Mouse (Mus musculus): ENCODE measurements around the gene Rac2.
A peak's percentile ranks its signal among the peaks of the same experiment; 100 is the strongest.

Gene Rac2

DNA sequence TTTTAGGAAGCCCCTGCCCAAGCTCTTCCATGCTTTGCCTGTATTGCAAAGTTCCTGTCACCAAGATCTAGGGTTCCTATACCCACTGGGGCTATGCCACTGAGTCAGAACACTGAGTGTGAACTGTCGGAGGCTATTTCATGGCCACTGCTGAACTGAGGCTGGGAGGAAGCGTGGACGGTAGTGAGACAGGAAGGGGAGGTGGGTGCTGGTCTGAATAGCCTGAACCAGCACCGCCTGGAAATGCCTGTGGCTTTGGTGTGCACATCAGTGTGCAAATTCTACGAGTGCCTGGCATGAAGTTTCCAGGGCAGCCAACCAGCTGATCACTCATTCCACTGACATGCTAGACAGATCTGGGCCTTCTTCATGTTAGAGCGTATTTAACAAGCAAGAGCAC, 50.7 kb downstream of the Rac2 start:
- no peak for DNase-seq (ENCODE audit: low spot score)

DNA sequence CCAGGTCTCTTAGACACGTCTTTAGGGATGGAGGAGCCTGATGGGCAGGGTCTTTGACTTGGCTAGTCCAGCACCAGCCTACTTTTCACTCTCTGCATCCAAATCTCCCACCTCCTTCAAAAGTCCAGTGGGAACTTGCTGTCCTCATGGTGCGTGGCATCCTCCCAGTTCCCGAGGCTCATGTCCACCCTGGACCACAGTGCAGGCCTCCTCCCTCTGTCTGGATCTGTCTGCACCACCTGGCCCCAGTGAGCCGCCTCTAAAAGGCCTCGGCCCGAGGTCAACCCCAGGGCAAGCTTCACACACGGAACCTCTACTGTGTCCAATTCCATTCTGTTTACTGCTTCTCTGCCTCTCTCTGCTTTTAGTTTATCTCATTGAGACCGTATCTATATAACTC, 51.3 kb downstream of the Rac2 start:
- no peak for DNase-seq (ENCODE audit: low spot score)

DNA sequence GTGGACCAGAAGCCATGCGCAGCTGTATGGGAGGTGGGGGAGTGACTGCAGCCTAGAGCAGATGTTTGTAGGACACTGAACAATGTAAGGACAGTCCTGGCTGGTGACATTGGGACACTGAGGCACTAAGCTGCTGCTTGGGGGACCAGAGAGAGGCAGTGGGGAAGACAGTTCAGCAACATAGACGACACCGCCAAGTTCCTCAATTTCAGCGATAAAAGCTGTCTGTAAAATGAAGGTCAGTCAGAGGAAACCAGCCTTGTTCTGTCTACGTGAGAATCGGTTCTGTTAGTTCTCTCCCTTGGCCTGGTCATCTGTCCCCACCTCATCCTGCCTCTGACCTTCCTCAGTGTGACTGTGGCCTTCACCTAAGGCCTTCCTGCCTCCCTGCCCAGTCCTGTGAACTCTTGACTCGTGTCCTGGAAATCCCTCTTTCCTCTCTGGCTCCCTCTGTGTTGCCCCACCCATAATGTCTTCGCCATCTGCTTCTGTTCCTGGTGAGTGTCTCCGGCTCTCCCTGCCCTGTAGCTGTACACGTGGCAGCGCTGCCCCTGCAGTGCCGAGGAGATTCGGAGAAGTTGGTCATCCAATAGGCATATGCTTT, 52.4 kb downstream of the Rac2 start:
- no peak for DNase-seq (ENCODE audit: low spot score)

DNA sequence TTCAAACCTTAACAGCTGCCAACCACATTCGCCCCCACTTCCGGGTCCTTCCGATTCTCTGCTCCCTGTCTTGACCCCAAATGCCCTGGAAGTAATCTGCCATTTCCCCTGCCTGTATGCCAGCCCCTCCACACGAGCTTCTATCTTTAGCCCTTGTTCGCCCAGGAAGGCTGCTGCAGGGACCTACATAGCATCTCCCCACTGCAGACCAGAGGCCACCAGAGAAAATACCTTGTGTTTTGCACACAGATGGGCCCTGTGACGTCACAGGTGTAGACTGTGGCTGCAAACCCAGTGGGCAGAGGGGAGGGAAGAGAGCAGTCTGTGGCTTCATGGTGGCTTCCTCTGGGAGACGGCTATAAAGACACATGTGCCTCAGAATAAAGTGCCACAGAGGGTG, 54.4 kb downstream of the Rac2 start:
- no peak for DNase-seq (ENCODE audit: low spot score)

DNA sequence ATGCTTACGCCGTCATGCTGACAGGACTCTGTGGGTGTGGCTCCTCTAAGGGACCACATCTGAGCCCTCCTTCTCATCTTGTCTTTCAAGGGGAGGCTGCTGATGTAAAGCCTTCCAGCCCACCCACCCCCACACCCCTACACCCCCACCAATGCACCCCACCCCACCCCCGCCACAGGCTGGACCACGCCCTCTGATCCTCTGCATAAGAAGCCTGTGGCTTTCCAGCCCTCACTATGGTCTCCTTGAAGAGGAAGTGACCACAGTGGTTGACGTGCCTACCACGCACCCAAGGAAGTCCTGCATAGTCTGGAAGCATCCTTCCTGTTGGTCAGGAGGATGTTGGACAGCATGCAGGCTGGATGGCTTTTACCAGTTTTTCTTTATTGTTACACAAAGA, 56.8 kb downstream of the Rac2 start:
- no peak for DNase-seq (ENCODE audit: low spot score)

DNA sequence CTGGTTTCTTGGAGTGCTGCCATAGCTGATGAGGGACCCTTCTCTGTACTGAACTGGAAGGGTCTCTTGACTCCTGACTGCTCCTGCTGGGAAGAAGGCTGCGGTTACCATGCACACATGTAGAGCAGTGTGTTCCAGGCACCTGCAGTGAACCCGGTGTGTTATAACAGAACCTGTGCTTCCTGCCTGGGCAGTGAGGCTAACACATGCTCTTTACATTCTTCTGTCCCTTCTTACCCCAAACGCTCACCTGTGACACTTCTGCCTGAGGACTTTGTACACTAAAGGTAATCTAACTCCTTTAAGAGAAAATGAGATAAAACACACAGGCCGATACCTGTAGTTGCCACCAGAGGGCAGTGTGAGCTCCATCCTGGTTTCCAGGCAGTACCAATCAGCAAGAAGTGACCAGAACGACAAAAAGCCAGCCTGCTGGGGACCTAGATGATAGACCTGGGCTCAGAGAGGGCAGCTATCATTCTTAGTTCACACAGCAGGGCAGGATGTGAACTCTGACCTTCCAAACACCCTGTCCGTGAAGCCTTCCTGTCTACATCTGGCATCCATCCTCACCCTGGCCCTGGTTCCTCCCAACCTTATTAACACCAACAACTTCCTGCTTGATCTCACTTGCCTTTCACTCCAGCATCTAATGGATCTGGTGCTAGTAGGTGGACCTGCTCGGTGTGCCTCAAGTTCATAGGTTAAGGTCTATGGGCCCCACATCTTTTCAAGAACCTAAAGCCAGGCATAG, 58.0 kb downstream of the Rac2 start:
- peak; percentile 93 for DNase-seq (ENCODE audit: low spot score)

DNA sequence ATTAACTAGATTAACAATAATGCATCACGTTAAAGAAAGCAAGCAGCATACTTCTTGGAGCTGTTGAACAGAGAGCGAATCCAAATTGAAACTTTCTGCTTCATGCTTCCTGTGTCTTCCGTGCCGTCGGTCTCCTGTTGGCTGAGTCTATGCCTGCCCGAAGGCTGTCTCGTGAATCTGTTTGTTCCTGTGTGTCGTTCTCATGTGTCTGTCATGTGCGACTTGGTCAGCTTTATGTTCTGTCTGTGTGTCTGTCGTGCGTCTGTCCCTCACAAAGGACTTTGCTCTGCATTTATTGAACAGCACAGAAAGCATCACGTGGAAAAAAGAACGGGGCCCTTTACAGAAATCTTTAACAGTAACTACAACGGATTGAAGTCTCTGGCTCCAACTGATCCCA, 59.6 kb downstream of the Rac2 start:
- DNase-seq (ENCODE audit: low spot score): no peak

DNA sequence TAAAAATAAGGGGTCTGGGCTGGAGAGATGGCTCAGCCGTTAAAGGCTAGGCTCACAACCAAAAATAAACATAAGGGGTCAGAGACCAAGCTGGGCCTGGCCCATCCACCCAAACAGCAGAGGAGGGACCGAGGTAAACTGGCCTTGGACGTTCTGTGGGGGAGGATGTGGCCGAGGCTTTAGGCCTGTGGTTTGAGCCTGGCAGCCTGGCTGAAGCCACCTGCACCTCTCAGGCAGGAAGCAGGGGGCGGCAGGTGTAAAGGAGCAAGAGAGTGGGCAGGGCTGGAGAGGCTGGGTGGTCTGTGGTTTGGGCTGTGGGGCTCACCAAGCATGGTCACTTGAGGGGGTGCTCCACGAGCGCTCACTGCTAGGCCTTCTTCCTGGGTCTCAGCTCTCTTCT, 60.6 kb downstream of the Rac2 start:
- DNase-seq (ENCODE audit: low spot score): no peak

DNA sequence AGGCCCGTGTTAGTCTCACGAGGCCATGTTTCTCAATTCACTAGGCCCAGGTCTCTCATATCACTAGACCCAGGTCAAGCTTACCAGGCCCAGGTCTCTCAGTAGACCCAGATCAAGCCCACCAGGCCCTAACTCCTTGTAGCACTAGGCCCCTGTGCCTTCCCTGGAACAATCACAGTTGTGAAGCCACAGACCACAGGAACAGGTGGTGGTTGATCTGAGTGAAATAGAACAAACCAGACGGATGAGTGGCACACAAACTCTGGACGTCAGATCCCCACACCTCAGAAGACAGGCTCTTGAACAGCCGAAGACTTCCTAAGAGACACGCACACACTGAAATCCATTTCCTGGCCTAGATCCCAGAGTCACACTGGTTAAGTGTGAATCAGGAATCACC, 61.8 kb downstream of the Rac2 start:
- no peak for DNase-seq (ENCODE audit: low spot score)

DNA sequence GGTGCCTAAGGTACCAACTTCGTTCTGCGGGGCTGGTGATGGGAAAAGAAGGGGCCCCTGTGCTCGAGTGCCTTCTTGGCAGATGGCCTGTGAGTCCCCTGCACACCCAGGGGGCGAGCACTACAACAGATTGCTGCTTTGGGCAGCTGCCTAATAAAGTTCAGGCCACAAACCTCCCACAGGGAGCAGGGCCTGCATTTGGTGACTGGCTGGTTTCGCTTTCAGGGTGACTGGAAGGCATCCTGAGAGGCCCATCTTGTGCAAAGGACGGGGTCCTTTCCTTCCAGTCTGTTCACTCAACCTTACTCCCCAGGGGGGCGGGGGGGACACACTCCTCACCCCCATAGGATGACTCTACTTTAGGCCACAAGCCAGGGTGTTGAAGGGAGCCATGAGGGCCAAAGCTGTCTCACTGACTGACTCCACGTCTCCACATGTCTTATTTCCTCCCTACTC, 62.4 kb downstream of the Rac2 start:
- DNase-seq (ENCODE audit: low spot score): no peak

DNA sequence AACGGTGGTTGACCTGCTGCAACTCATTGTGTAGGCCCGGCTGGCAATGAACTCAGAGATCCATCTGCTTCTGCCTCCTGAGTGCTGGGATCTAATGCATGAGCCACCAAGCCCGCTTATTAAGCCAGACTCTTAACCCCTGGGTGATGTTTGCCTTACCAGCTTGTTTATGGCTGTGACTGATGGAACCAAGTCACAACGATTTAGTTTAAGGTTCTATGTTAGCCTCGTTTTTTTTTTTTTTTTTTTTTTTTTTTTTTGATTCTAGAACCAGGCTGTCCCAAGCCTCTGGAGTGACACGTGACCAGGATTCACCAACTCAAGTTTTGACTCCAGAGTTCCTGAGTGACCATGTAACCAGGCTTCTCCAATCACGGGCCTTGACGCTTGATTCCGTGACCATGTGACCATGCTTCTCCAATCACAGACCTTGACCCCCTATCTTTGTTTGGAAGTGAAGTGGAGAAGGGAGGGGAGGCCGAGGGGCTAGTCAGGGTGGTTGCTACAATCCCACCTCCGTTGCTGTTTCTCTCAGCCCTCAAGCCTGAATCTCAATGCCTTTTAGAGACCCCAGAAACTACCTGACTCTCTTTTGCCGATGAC, 63.2 kb downstream of the Rac2 start:
- DNase-seq (ENCODE audit: low spot score): peak; percentile 43
